11 mouse cellular contexts compared by ENCODE assay signal in the genomic region with DNA sequence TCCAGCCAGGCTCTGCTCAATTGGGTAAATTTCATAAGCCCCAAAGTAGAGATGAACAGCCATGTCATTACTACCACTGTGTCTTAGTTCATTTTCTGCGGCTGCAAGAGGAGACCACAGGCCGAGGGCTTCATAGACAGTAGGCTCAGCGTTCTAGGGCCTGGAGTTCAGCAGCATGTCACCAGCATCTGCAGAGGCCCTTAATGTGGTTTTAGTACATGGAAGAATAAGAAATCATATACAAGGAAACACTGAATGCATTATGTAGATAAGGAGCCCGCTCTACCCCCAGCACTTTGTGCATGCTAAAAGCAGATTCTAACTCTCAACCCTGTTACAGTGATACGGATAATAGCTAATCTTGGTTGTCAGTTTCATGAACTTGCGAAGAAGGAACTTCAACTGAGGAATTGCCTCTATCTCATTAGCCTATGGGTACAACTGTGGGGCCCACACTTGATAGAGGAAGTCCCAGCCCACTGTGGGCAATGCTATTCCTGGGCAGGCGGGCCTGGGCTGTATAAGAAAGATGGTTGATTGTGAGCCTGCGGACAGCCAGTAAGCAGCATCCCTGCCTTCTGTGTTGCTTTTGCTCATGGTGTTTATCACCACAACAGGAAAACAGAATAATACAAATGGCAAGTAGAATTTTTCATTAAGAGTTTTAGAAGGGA.
DNase-seq lines count a peak whose midpoint lies in the region; ATAC-seq and TF ChIP-seq lines count a peak whose summit lies in the region.
"Had no signal": no experiment of that assay in that cellular context is flagged by ENCODE, and none has a peak within 500 bp of the region (broad histone marks: within the 10 kb centered on the region; RNA-seq: fewer than 3 reads in every experiment).

No protein-coding gene starts in this region.

- 66% methylated on average over 8 of the region's 8 CpGs for WGBS in lung, embryonic 15.5 days
- WGBS in liver, embryonic 14.5 days (ENCODE audit: insufficient replicate concordance) = 9% methylated on average over 8 of the region's 8 CpGs
- WGBS in stomach, embryonic 14.5 days = 73% methylated on average over 8 of the region's 8 CpGs

- no peak overlapping the region for H3K9ac ChIP-seq in lung, embryonic 15.5 days
- no peak overlapping the region for H3K9ac ChIP-seq in liver, embryonic 14.5 days (replicated peaks)
- no peak overlapping the region for H3K9ac ChIP-seq in stomach, embryonic 14.5 days (replicated peaks; ENCODE audit: low read depth, low read length)

- H3K4me3 ChIP-seq in lung, embryonic 15.5 days = no peak overlapping the region
- H3K4me3 ChIP-seq in liver, embryonic 14.5 days (ENCODE audit: insufficient read depth in 1 of 2, low read depth in 2 of 2, low read length in 2 of 2) = no peak overlapping the region
- no peak overlapping the region for H3K4me3 ChIP-seq in stomach, embryonic 14.5 days (ENCODE audit: low read depth, low read length)
- no peak overlapping the region for H3K4me3 ChIP-seq in left cerebral cortex, adult 2 months

- peaks cover 26% of the 10 kb centered on the region for H3K4me1 ChIP-seq in lung, embryonic 15.5 days
- H3K4me1 ChIP-seq in liver, embryonic 14.5 days (replicated peaks; ENCODE audit: control insufficient read depth in 2 of 2, insufficient read depth in 2 of 2, low read length in 1 of 2) = peaks cover 0 to 14% of the 10 kb centered on the region in 2 experiments; a peak in 2 of 4 replicates
- H3K4me1 ChIP-seq in stomach, embryonic 14.5 days (ENCODE audit: control insufficient read depth, insufficient read depth, low read length) = peaks cover 19% of the 10 kb centered on the region

- peak overlapping the region; percentile 61 for H3K27ac ChIP-seq in lung, embryonic 15.5 days
- H3K27ac ChIP-seq in liver, embryonic 14.5 days = no peak overlapping the region
- H3K27ac ChIP-seq in stomach, embryonic 14.5 days (ENCODE audit: low read length) = peak overlapping the region; percentile 92
- no peak overlapping the region for H3K27ac ChIP-seq in left cerebral cortex, adult 2 months

- intact Hi-C loops in left cerebral cortex, adult 2 months (cut with DNase I) = no loop called here
- intact Hi-C loops in left cerebral cortex, postnatal 25 days (cut with DNase I) = no loop called here

- no peaks in the 10 kb centered on the region for H3K27me3 ChIP-seq in lung, embryonic 15.5 days
- no peaks in the 10 kb centered on the region for H3K27me3 ChIP-seq in liver, embryonic 14.5 days (ENCODE audit: control insufficient read depth, insufficient read depth, low read length)
- no peaks in the 10 kb centered on the region for H3K27me3 ChIP-seq in stomach, embryonic 14.5 days (ENCODE audit: control insufficient read depth, insufficient read depth, low read length)
- H3K27me3 ChIP-seq: Patski had no signal

- no peaks in the 10 kb centered on the region for H3K9me3 ChIP-seq in lung, embryonic 15.5 days
- no peaks in the 10 kb centered on the region for H3K9me3 ChIP-seq in liver, embryonic 14.5 days (ENCODE audit: control insufficient read depth, low read length)
- no peaks in the 10 kb centered on the region for H3K9me3 ChIP-seq in stomach, embryonic 14.5 days (ENCODE audit: control insufficient read depth, low read depth, low read length)

- no peak for DNase-seq in lung, postnatal 14 days
- DNase-seq in liver, embryonic 14.5 days (ENCODE audit: low read depth in 3 of 3, low spot score in 3 of 3) = peak in 2 of 3 experiments; percentile 4 to 16
- DNase-seq in c-Kit-positive CD71-positive TER-119-positive erythroid progenitor cells, embryonic 14.5 days (ENCODE audit: low spot score) = no peak
- DNase-seq in left cerebral cortex, adult 2 months (ENCODE audit: extremely low spot score in 1 of 2, low spot score in 2 of 2) = no peak
- DNase-seq in left cerebral cortex, postnatal 25 days (ENCODE audit: low spot score in 2 of 2) = no peak
- DNase-seq: cerebellum, adult 11-12 months; thymus, adult 2 months had no signal

- ATAC-seq in lung, embryonic 15.5 days (ENCODE audit: borderline replicate concordance, extremely low read depth, low FRiP score, low TSS enrichment) = no peak
- ATAC-seq in hematopoietic stem cell, adult 5-6 weeks (replicated peaks in 1 of 2; ENCODE audit: insufficient read depth in 1 of 2, low FRiP score in 2 of 2, low TSS enrichment in 1 of 2, low read depth in 1 of 2, poor library complexity in 2 of 2, severe bottlenecking in 2 of 2) = peak; percentile 88 to 98
- ATAC-seq in liver, embryonic 14.5 days (ENCODE audit: insufficient read depth) = peak; percentile 83
- ATAC-seq in stomach, embryonic 14.5 days (ENCODE audit: insufficient number of reproducible peaks, insufficient read depth, low FRiP score, low read depth) = no peak
- ATAC-seq: Patski had no signal

- 0 out of 2 replicates have a peak, but pooled peaks have one; percentile 12 for TF ChIP-seq EP300 in liver, embryonic 14.5 days (IDR thresholded peaks at IDR 0.05; ENCODE audit: low read depth)

- TF ChIP-seq CTCF in liver, embryonic 14.5 days (IDR thresholded peaks at IDR 0.05; ENCODE audit: low read depth) = no peak
- TF ChIP-seq CTCF in left cerebral cortex, adult 2 months (IDR thresholded peaks at IDR 0.05) = no peak

- H3K4me2 ChIP-seq in lung, embryonic 15.5 days = no peak overlapping the region
- no peak overlapping the region for H3K4me2 ChIP-seq in liver, embryonic 14.5 days (ENCODE audit: low read depth)
- H3K4me2 ChIP-seq in stomach, embryonic 14.5 days (replicated peaks; ENCODE audit: low read depth, low read length) = peak overlapping the region; percentile 10; the same call in 1 of the 2 replicates

- no peaks in the 10 kb centered on the region for H3K36me3 ChIP-seq in lung, embryonic 15.5 days
- H3K36me3 ChIP-seq in liver, embryonic 14.5 days (replicated peaks; ENCODE audit: control insufficient read depth, insufficient read depth, low read depth) = no peaks in the 10 kb centered on the region
- H3K36me3 ChIP-seq in stomach, embryonic 14.5 days (ENCODE audit: control insufficient read depth, insufficient read depth, low read length) = no peaks in the 10 kb centered on the region

Comparison
In these comparisons a context has a peak if more than half of its experiments do, and no peak if none do; other contexts are left out.
1. ATAC-seq: peak in hematopoietic stem cell, adult 5-6 weeks (2 of 2) and liver, embryonic 14.5 days (single experiment); none in lung, embryonic 15.5 days (single experiment) and stomach, embryonic 14.5 days (single experiment).
2. H3K27ac ChIP-seq: peak in lung, embryonic 15.5 days (single experiment) and stomach, embryonic 14.5 days (single experiment); none in liver, embryonic 14.5 days (single experiment) and left cerebral cortex, adult 2 months (single experiment).
3. DNase-seq: peak in liver, embryonic 14.5 days (2 of 3); none in lung, postnatal 14 days (single experiment), c-Kit-positive CD71-positive TER-119-positive erythroid progenitor cells, embryonic 14.5 days (single experiment), left cerebral cortex, adult 2 months (0 of 2) and left cerebral cortex, postnatal 25 days (0 of 2).